Mouse (Mus musculus): ENCODE data around the gene 1700069L16Rik.

The 1700069L16Rik gene

DNA sequence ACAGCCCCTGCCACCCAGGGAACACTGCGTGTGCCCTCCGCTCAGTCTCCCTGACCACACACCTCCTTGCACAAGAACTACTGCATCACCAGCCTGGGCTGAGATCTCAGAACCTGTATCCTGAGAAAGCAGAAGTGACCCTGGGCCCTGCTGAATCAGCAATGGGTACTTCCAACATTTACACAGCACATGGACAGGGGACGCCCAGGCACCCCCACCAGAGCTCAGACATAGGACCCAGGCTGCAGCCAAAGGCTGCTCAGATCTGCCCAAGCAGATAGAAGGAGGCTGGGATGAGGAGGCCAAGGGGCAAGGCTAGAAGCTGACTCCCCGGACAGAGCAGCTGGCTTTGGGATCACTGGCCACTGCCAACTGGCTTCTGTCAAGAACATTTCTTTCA lies 80.1 kb downstream of the 1700069L16Rik start:
- DNase-seq (ENCODE audit: low read depth, low spot score): no peak

DNA sequence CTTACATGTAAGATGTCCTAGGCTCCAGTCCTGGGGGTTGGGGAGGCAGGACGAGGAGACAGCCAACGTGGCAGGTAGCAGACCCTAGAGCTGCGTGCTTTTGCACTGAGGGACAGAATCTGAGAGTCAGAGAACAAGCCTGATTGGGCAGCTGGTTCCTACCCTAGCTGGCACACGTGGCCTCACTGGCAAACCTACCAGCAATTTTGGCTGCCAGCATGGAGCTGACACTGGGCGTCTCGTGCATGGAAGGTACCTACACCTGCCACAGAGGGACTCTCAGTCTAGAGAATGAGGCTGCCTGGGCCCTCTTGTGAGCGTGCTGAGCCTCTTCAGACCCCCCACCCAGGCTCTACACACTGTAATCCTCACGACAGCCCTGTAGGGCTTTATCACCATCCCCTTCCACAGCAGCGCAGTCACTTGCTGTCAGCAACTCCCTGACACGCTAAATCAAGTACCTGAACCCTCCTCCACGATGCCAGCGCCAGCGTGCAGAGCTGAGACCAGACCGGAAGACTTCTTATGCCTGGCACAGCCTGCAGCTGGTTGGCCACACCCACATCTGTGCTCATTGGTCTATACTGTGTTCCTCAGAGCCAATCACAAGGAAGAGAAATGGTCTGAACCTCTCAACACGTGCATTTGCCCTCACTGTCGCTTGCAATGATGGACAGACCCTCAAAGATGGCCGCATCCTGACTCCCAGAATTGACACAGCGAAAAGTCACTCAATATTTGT lies 81.3 kb downstream of the 1700069L16Rik start:
- DNase-seq (ENCODE audit: low read depth, low spot score): peak; percentile 58

All from brain, embryonic 18.5 days (tissue).